Mouse (Mus musculus): ENCODE measurements around the gene Hist1h4f. TPM values are rescaled to one million over a fixed set of nuclear protein-coding genes. Genes with fewer than 3 reads are reported as not detected.
A peak's percentile ranks its signal among the peaks of the same experiment; 100 is the strongest.
"Not testable (repeated sequence)": the region's sequence is repeated elsewhere in the genome, so short reads cannot be mapped to it uniquely, and the experiment has no call there.

Gene Hist1h4f
- polyA plus RNA-seq, 1 experiment from 2014 or later, result 3.6 TPM

DNA sequence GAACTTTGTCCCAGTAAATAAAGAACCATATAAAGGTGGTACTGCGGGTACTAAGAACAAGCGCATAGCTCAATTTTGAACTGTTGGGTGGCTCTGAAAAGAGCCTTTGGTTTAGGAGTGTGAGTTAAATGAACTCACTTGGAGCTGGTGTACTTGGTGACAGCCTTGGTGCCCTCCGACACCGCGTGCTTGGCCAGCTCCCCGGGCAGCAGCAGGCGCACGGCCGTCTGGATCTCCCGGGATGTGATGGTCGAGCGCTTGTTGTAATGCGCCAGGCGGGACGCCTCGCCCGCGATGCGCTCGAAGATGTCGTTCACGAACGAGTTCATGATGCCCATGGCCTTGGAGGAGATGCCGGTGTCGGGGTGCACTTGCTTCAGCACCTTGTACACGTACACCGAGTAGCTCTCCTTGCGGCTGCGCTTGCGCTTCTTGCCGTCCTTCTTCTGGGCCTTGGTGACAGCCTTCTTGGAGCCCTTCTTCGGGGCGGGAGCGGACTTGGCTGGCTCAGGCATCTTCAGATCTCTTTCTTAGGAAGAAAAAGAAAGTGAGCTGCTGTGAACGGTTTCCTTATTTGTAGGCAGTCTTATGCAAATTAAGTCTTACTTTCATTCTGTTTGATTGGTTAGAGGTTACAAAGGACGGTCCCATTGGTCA is 34.1 kb upstream of the Hist1h4f start:
- H3K4me1 ChIP-seq (replicated peaks), result peaks cover 33% of the 10 kb centered on the region
- not testable (repeated sequence) for H3K27me3 ChIP-seq, H3K36me3 ChIP-seq, H3K9me3 ChIP-seq
- H3K4me3 ChIP-seq (replicated peaks), result peak overlapping the region; percentile 44
- peak overlapping the region; percentile 96 for H3K27ac ChIP-seq
- peak overlapping the region; percentile 76 for H3K4me2 ChIP-seq
- 1% methylated on average over 28 of the region's 36 CpGs for WGBS
- ATAC-seq (ENCODE audit: insufficient number of reproducible peaks, insufficient read depth, low FRiP score, low TSS enrichment, low read depth), result peak; percentile 81
- peak overlapping the region; percentile 76 for H3K9ac ChIP-seq (replicated peaks)

DNA sequence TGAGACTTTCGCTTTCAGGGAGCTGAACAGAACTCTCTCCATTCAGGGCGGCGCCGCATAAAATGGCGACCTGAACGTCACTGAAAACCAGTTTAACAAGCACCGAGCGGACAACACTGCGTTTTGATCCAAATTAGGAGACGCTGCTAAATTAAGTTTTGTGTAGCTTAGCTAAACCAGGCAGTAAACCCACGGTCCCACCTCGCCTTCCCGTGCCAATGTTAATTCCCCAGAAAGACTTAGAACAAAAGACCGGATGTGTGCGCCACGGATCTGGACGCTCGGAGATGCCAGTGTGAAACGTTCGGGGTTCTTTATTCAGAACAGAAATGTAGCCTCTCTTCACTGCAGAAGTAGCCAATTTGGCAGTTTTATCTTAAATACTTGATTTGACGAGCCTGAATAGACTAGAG is 33.6 kb upstream of the Hist1h4f start:
- Histone ChIP-seq H3K9ac (replicated peaks) (peak overlapping the region; percentile 76), H3K36me3 (no peaks in the 10 kb centered on the region), H3K27ac (peak overlapping the region; percentile 96), H3K4me2 (peak overlapping the region; percentile 76), H3K9me3 (no peaks in the 10 kb centered on the region), H3K4me1 (replicated peaks) (peaks cover 34% of the 10 kb centered on the region), H3K4me3 (replicated peaks) (peak overlapping the region; percentile 44), H3K27me3 (no peaks in the 10 kb centered on the region)
- ATAC-seq (ENCODE audit: insufficient number of reproducible peaks, insufficient read depth, low FRiP score, low TSS enrichment, low read depth), result no peak
- WGBS, result under 1% methylated on average over 21 of the region's 21 CpGs

DNA sequence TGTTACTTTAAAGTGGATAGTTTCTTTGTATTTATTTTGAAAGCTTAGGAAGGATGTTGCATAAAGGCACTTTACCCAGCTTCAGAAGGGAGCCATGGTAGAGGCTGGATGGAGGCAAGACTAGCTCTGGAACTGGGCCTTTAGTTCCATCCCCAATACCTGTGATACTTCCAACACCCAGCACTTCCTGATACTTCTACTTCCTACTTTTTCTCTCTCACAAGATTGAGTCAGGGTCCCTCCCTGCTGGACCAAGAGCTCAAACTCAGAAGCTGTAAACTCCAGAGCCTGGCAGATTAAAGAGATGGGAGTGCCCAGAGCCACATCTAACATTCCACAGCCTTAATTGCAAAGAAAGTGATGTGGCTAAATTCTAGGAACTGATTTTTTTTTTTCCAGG is 32.9 kb upstream of the Hist1h4f start:
- H3K4me2 ChIP-seq, result peak overlapping the region; percentile 76
- H3K9ac ChIP-seq (replicated peaks), result peak overlapping the region; percentile 76
- H3K36me3 ChIP-seq, result no peaks in the 10 kb centered on the region
- H3K27ac ChIP-seq, result peak overlapping the region; percentile 96
- ATAC-seq (ENCODE audit: insufficient number of reproducible peaks, insufficient read depth, low FRiP score, low TSS enrichment, low read depth), result no peak
- no peaks in the 10 kb centered on the region for H3K9me3 ChIP-seq
- no peaks in the 10 kb centered on the region for H3K27me3 ChIP-seq
- peaks cover 34% of the 10 kb centered on the region for H3K4me1 ChIP-seq (replicated peaks)
- peak overlapping the region; percentile 44 for H3K4me3 ChIP-seq (replicated peaks)

DNA sequence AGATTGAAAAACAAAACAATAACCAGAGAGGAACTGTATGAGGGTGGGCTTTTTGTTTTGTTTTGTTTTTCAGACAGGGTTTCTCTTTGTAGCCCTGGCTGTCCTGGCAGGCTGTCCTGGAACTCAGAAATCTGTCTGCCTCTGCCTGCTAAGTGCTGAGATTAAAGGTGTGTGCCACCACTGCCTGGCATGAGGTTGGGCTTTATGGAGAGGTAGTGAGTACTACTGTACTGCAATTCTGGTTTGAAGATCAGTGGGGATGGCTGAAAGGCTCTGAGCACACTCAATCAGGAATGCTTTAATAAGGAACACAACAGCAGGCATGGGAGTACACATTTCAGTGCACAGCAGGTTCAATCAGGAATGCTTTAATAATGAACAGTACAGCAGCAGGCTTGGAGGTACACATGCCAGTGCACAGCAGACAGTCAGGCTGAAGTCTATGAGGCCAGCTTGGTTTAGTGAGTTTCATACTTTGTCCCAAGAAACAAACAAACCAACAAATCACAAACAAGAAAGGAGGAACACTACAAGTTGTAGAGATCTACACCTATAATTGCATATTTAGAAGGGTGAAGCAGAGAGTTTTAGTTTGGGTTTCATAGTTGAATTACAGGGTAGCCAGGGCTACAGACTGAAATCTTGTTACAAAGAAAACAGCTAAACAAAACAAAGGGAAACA is 32.1 kb upstream of the Hist1h4f start:
- H3K9ac ChIP-seq (replicated peaks), result peak overlapping the region; percentile 31; the same call in 1 of the 2 replicates
- no peak for ATAC-seq (ENCODE audit: insufficient number of reproducible peaks, insufficient read depth, low FRiP score, low TSS enrichment, low read depth)
- peak overlapping the region; percentile 85 for H3K4me2 ChIP-seq
- no peaks in the 10 kb centered on the region for H3K36me3 ChIP-seq
- H3K27ac ChIP-seq, result peak overlapping the region; percentile 96
- peaks cover 34% of the 10 kb centered on the region for H3K4me1 ChIP-seq (replicated peaks)
- H3K27me3 ChIP-seq, result no peaks in the 10 kb centered on the region
- H3K9me3 ChIP-seq, result no peaks in the 10 kb centered on the region
- H3K4me3 ChIP-seq (replicated peaks), result no peak overlapping the region

DNA sequence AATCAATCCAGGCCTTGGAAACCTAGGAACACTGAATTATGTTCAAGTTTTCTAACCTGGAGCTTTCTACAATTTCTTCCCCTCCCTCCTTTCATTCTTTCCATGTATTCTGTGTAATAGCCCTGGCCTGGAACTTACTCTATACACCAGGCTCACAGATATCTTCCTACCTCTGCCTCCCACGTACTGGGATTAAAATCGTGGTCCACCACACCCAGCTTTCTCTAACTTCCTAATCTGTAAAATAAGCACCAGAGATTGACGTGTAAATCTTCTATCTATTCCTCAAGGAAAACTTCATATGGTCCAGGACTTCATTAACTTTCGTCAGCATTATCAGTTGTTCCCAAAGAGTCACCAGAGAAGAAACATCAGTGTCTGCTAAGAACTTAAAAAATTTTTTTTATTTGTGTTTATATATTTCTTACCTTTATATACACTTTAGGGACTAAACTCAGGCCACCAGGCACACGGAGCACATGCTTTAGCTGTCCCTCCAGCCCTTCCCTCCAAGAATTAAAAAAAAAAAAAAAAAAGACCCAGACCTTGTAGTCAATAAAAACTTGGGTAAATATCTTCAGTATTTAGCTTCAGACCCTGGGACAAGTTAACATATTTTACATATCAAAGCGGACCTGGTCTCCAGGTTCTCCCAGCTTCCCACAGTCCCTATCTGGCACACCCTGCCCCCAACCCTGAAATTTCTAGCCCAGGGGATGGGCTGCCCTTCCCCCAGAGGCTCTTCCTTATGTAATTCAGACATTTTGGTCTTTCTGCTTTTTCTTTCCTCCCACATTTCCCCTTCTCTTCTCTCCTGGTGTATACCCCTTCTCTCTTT is 31.0 kb upstream of the Hist1h4f start:
- peak overlapping the region; percentile 85 for H3K4me2 ChIP-seq
- H3K9ac ChIP-seq (replicated peaks), result peak overlapping the region; percentile 73
- 7% methylated on average over 6 of the region's 6 CpGs for WGBS
- no peak for ATAC-seq (ENCODE audit: insufficient number of reproducible peaks, insufficient read depth, low FRiP score, low TSS enrichment, low read depth)
- H3K27me3 ChIP-seq, result no peaks in the 10 kb centered on the region
- peak overlapping the region; percentile 96 for H3K27ac ChIP-seq
- no peaks in the 10 kb centered on the region for H3K36me3 ChIP-seq
- peaks cover 34% of the 10 kb centered on the region for H3K4me1 ChIP-seq (replicated peaks)
- no peaks in the 10 kb centered on the region for H3K9me3 ChIP-seq
- H3K4me3 ChIP-seq (replicated peaks), result peak overlapping the region; percentile 55

DNA sequence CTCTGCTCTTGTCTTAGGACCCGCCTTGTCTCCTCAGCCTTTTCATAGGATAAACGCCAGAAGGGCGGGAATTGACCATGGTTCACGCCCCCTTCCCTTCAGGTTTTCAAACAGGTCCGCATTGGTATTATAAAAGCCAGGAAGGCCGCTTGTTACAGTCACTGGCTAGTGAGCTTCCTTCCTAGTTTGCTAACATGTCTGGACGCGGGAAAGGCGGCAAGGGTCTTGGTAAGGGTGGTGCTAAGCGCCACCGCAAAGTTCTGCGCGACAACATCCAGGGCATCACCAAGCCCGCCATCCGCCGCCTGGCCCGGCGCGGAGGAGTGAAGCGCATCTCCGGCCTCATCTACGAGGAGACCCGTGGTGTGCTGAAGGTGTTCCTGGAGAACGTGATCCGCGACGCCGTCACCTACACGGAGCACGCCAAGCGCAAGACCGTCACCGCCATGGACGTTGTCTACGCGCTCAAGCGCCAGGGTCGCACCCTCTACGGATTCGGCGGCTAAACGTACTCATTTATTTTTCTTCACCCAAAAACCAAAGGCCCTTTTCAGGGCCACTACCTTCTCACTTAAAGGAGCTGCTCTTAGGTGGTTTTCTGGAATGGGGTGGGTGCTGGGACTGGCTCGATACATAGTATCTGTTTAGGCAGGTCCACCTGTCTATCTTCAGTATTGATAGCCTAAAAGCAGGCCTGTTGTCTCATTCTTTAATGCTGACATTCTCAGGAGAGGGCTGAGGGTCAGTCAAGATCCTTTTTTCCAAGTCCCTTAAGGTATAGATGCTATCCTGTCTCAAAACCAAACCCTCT is 30.2 kb upstream of the Hist1h4f start, which contains the start of gene Hist1h4d:
TSS of gene Hist1h4d (plus strand) at position 191 of the 811 bp plus-strand sequence.
- peak within 1 kb of the TSS; percentile 73 for H3K9ac ChIP-seq (replicated peaks)
- under 1% methylated on average over 43 of the region's 43 CpGs for WGBS
- H3K4me3 ChIP-seq (replicated peaks), result peak within 1 kb of the TSS; percentile 55
- peak; percentile 91 for ATAC-seq (ENCODE audit: insufficient number of reproducible peaks, insufficient read depth, low FRiP score, low TSS enrichment, low read depth)
- no peaks in the 10 kb centered on the region for H3K9me3 ChIP-seq
- peaks cover 34% of the 10 kb centered on the region for H3K4me1 ChIP-seq (replicated peaks)
- peak within 1 kb of the TSS; percentile 96 for H3K27ac ChIP-seq
- no peaks in the 10 kb centered on the region for H3K36me3 ChIP-seq
- no peaks in the 10 kb centered on the region for H3K27me3 ChIP-seq
- H3K4me2 ChIP-seq, result peak within 1 kb of the TSS; percentile 85

DNA sequence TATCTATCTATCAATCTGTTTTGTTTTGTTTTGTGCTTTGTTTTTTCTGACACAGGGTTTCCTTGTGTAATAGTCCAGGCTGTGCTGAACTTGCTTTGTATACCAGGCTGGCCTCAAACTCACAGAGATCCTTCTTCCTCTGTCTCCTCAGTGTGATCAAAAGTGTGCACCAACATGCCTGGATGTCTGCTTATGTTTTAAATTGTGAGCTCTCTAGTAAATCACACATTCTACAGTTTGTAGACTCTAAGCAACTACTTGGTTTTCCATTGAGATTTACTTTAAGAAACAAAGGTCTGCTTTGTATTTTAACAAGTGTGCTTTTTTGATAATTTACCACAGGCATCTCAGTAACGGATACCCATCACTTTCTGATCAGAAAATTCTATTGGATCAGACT is 26.4 kb upstream of the Hist1h4f start:
- ATAC-seq (ENCODE audit: insufficient number of reproducible peaks, insufficient read depth, low FRiP score, low TSS enrichment, low read depth), result no peak
- no peaks in the 10 kb centered on the region for H3K36me3 ChIP-seq
- H3K9ac ChIP-seq (replicated peaks), result no peak overlapping the region
- peak overlapping the region; percentile 66; the same call in 1 of the 2 replicates for H3K27ac ChIP-seq
- H3K4me3 ChIP-seq (replicated peaks), result no peak overlapping the region
- 89% methylated on average over 1 of the region's 1 CpGs for WGBS
- no peaks in the 10 kb centered on the region for H3K9me3 ChIP-seq
- no peaks in the 10 kb centered on the region for H3K27me3 ChIP-seq
- peaks cover 25% of the 10 kb centered on the region for H3K4me1 ChIP-seq (replicated peaks)
- no peak overlapping the region for H3K4me2 ChIP-seq

DNA sequence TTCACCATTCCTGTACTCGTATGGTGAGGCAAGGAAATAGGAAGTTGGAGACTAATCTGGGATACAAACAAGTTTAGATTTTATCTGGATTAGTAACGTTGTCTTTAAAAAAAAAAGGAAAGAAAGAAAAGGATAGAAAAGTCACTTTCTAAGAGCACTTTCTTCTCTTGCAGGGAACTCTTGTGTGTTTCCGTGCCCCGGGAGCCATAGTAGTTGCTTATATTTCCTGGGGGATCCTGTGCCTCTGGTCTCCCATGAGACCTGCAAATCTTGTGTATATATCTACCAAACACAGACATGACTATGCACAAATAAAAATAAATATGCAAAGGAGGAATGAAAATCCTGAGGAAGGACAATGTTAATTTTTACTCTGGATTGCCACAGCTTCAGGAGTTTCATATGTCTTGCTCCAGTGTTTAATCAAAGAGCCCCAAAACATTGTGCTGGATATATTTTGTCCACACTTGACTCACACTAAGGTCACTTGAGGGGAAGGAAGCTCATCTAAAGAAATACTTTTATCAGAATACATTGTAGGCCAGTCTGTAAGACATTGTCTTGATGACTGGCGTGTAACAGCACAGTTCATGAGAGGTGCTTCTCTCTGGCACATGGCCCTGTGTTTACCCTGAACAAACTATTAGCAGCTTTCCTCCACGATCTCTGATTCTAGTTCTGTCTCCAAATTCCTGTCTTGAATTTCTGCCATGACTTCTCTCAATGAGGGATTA is 25.6 kb upstream of the Hist1h4f start:
- ATAC-seq (ENCODE audit: insufficient number of reproducible peaks, insufficient read depth, low FRiP score, low TSS enrichment, low read depth), result no peak

DNA sequence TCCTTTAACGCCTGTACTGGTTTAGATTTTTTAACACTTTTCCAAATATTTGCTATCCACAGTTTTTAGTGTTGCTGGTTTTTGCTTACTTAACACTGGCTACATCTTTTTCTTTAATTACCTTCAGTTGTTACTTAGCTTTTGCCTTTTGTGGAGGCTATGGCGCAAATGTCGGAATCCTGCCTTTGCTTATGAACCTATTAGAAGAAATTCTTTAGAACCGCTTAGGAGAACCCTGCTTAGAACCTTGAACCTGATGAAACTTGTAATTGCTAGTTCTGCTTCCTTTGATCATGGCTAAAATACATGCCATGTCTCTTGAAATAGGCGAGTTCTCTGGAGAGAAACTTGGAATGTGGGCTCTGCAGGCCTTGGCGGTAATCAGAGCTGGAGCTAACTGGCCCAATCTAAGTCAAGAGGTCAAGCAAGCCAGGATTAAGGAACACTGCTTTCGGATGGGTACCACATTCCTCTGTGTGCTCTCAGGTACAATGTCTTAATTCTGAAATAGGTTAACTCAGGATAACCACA is 25.0 kb upstream of the Hist1h4f start:
- 4% methylated on average over 7 of the region's 7 CpGs for WGBS
- H3K4me2 ChIP-seq, result peak overlapping the region; percentile 73

More for the DNA sequence above, 25.6 kb upstream of the Hist1h4f start:
- Histone ChIP-seq H3K36me3 (no peaks in the 10 kb centered on the region), H3K4me3 (replicated peaks) (peak overlapping the region; percentile 49), H3K27me3 (no peaks in the 10 kb centered on the region), H3K4me2 (peak overlapping the region; percentile 73), H3K9ac (replicated peaks) (peak overlapping the region; percentile 80; the same call in 1 of the 2 replicates), H3K27ac (peak overlapping the region; percentile 94), H3K9me3 (no peaks in the 10 kb centered on the region), H3K4me1 (replicated peaks) (peaks cover 18% of the 10 kb centered on the region)
- 55% methylated on average over 6 of the region's 6 CpGs for WGBS

DNA sequence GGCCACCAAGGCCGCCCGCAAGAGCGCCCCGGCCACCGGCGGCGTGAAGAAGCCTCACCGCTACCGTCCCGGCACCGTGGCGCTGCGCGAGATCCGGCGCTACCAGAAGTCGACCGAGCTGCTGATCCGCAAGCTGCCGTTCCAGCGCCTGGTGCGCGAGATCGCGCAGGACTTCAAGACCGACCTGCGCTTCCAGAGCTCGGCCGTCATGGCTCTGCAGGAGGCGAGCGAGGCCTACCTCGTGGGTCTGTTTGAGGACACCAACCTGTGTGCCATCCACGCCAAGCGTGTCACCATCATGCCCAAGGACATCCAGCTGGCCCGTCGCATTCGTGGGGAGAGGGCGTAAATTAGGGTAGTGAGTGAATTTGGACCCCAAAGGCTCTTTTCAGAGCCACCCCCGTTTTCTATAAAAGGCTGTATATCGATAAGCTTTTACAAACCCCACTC is 24.4 kb upstream of the Hist1h4f start:
- H3K4me1 ChIP-seq (replicated peaks), result peaks cover 14% of the 10 kb centered on the region
- not testable (repeated sequence) for ATAC-seq (ENCODE audit: insufficient number of reproducible peaks, insufficient read depth, low FRiP score, low TSS enrichment, low read depth); H3K27me3 ChIP-seq; H3K9me3 ChIP-seq; H3K36me3 ChIP-seq
- H3K4me3 ChIP-seq (replicated peaks), result peak overlapping the region; percentile 49
- under 1% methylated on average over 12 of the region's 40 CpGs for WGBS
- peak overlapping the region; percentile 73 for H3K4me2 ChIP-seq
- peak overlapping the region; percentile 80 for H3K9ac ChIP-seq (replicated peaks)
- H3K27ac ChIP-seq, result peak overlapping the region; percentile 94

More for the DNA sequence above, 25.0 kb upstream of the Hist1h4f start:
- H3K9ac ChIP-seq (replicated peaks), result peak overlapping the region; percentile 80
- peak overlapping the region; percentile 94 for H3K27ac ChIP-seq
- H3K36me3 ChIP-seq, result no peaks in the 10 kb centered on the region
- no peak for ATAC-seq (ENCODE audit: insufficient number of reproducible peaks, insufficient read depth, low FRiP score, low TSS enrichment, low read depth)
- peaks cover 14% of the 10 kb centered on the region for H3K4me1 ChIP-seq (replicated peaks)
- H3K4me3 ChIP-seq (replicated peaks), result peak overlapping the region; percentile 49
- no peaks in the 10 kb centered on the region for H3K27me3 ChIP-seq
- no peaks in the 10 kb centered on the region for H3K9me3 ChIP-seq

All from limb, embryonic 12.5 days (tissue).